Mouse (Mus musculus) ovary, adult 18-20 months (tissue): ENCODE measurements around the gene Il7r.

ENCODE experiments used
- DNase-seq: peaks from one replicate; pipeline ENCODE4 v3.0.0; 2022; ENCODE audit warnings: low spot score, mixed read lengths

Gene Il7r

GRCm38 (mm10) chr15:9471053-9471685 is 58.8 kb downstream of the Il7r start:
- DNase-seq, result no peak

GRCm38 (mm10) chr15:9464039-9464438 is 65.9 kb downstream of the Il7r start:
- no peak for DNase-seq

GRCm38 (mm10) chr15:9463521-9464027 is 66.4 kb downstream of the Il7r start:
- no peak for DNase-seq
